Comparison of ENCODE assay signal across 9 mouse cellular contexts in the genomic region with DNA sequence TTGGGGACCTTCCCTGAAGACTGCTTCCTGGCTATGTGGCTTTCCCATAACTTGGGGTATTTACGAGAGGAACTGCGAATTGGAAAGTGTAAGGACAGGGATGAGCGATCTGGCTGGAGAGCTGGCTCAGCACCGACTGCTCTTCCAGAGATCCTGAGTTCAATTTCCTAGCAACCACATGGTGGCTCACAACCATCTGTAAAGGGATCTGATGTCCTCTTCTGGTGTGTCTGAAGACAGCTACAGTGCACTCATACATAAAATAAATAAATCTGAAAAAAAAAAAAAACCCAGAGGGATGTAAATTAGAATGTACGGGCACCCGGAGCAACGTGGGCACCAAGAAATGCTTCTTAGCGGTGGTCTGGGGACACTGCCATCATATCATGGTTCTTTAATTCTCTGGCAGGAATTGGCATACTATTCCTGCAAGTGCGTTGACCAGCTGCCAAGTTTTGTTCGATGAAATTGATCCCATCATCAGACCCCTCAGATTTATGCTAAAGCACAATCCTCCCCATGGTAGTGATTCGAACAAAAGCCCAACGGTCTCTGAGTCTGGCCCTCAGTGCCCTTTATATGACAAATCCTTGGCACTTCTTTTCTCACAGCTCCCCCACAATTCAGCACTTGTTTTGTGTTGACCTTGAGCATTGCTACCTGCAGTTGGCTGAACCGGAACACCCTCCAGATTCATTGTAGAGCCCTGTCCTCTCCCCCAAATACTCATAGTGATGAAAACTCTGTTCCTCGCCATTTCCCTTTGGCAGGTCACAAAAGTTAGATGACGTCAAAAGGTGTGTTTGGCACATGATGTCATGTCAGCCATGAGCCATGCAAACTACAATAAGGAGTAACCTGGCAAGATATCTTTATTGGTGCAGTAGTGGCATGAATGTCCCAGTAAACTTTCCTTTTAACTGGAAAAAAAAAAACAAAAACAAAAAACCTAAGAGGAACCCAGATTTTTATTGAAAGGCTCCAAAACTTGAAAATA. TPM values are rescaled to one million over a fixed set of nuclear protein-coding genes. Genes with fewer than 3 reads are reported as not detected.
DNase-seq lines count a peak whose midpoint lies in the region; ATAC-seq and TF ChIP-seq lines count a peak whose summit lies in the region.
"Had no signal": no experiment of that assay in that cellular context is flagged by ENCODE, and none has a peak within 500 bp of the region (broad histone marks: within the 10 kb centered on the region; RNA-seq: fewer than 3 reads in every experiment).

No protein-coding gene starts in this region.

- WGBS in liver, adult 2 months = 4% methylated on average over 15 of the region's 15 CpGs
- WGBS in embryonic facial prominence, embryonic 14.5 days = 17% methylated on average over 15 of the region's 15 CpGs
- WGBS in intestine, embryonic 15.5 days = 18% methylated on average over 15 of the region's 15 CpGs
- 21% methylated on average over 15 of the region's 15 CpGs for WGBS in midbrain, embryonic 10.5 days

- H3K4me2 ChIP-seq in embryonic facial prominence, embryonic 14.5 days (ENCODE audit: low read depth, low read length) = peak overlapping the region; percentile 85
- H3K4me2 ChIP-seq in intestine, embryonic 15.5 days (replicated peaks) = peak overlapping the region; percentile 81

- POLR2A ChIA-PET in Patski (lab: Charles Lee) = interaction anchor here (0.7 to 2.0 kb wide), 2 partner anchors 10 to 252 kb away, joined by 5 to 6 read pairs; no protein-coding TSS in a partner anchor

- in situ Hi-C loops in Patski (cut with MboI; ENCODE audit: low pct_unique_long_range_greater_than_20kb) = loop anchor here (25.0 kb wide), 1 partner anchor 435 kb away; no protein-coding TSS in a partner anchor

- peak overlapping the region; percentile 80 for H3K9ac ChIP-seq in liver, adult 2 months (ENCODE audit: low read depth, low read length)
- H3K9ac ChIP-seq in embryonic facial prominence, embryonic 14.5 days (ENCODE audit: low read depth, low read length) = peak overlapping the region; percentile 82
- peak overlapping the region; percentile 76 for H3K9ac ChIP-seq in intestine, embryonic 15.5 days

- CTCF ChIA-PET in Patski (lab: Charles Lee) = interaction anchor here (0.8 to 4.3 kb wide), 3 partner anchors 8 to 13 kb away, joined by 3 to 18 read pairs (median 15); a partner anchor contains a TSS

- ATAC-seq in Patski = peak; percentile 27
- ATAC-seq in embryonic facial prominence, embryonic 14.5 days (ENCODE audit: low read depth) = peak; percentile 4
- ATAC-seq in intestine, embryonic 15.5 days = peak; percentile 42

- peak overlapping the region; percentile 69 for H3K4me3 ChIP-seq in liver, adult 2 months (ENCODE audit: insufficient read depth, low read depth, low read length)
- H3K4me3 ChIP-seq in embryonic facial prominence, embryonic 14.5 days (ENCODE audit: low read depth, low read length) = peak overlapping the region; percentile 83
- peak overlapping the region; percentile 99 for H3K4me3 ChIP-seq in intestine, embryonic 15.5 days (replicated peaks)
- H3K4me3 ChIP-seq in midbrain, embryonic 10.5 days = peak overlapping the region; percentile 94

- no peaks in the 10 kb centered on the region for H3K36me3 ChIP-seq in liver, adult 2 months (ENCODE audit: control insufficient read depth, insufficient read depth, low read length)
- H3K36me3 ChIP-seq in embryonic facial prominence, embryonic 14.5 days (ENCODE audit: control insufficient read depth, insufficient read depth, low read length) = no peaks in the 10 kb centered on the region
- no peaks in the 10 kb centered on the region for H3K36me3 ChIP-seq in intestine, embryonic 15.5 days
- H3K36me3 ChIP-seq in midbrain, embryonic 10.5 days = 0 out of 2 replicates have a peak, but pooled peaks cover 5% of the 10 kb centered on the region

- H3K79me2 ChIP-seq in liver, adult 2 months (ENCODE audit: control insufficient read depth, insufficient read depth, low read length) = peaks cover 13% of the 10 kb centered on the region; the same call in 1 of the 2 replicates

- peaks cover 8% of the 10 kb centered on the region for H3K4me1 ChIP-seq in liver, adult 2 months (ENCODE audit: control insufficient read depth, insufficient read depth, low read length)
- peaks cover 11% of the 10 kb centered on the region for H3K4me1 ChIP-seq in embryonic facial prominence, embryonic 14.5 days (ENCODE audit: control insufficient read depth, insufficient read depth, low read length)
- H3K4me1 ChIP-seq in intestine, embryonic 15.5 days (replicated peaks) = no peaks in the 10 kb centered on the region; the same call in 1 of the 2 replicates
- H3K4me1 ChIP-seq in midbrain, embryonic 10.5 days = peaks cover 27% of the 10 kb centered on the region

- no peaks in the 10 kb centered on the region for H3K9me3 ChIP-seq in embryonic facial prominence, embryonic 14.5 days (ENCODE audit: control insufficient read depth, low read length)
- no peaks in the 10 kb centered on the region for H3K9me3 ChIP-seq in intestine, embryonic 15.5 days
- no peaks in the 10 kb centered on the region for H3K9me3 ChIP-seq in midbrain, embryonic 10.5 days (replicated peaks)

- TF ChIP-seq POLR2A in liver, adult 2 months (IDR thresholded peaks at IDR 0.05; ENCODE audit: extremely low read depth, insufficient read depth, low read length) = no peak

- no peak for TF ChIP-seq CTCF in liver, adult 2 months (IDR thresholded peaks at IDR 0.05; ENCODE audit: low read depth, low read length)
- TF ChIP-seq CTCF in Patski (IDR thresholded peaks at IDR 0.05) = peak; percentile 34

- H3K27me3 ChIP-seq in liver, adult 2 months (ENCODE audit: control insufficient read depth, insufficient read depth, low read length) = no peaks in the 10 kb centered on the region
- H3K27me3 ChIP-seq in Patski = no peaks in the 10 kb centered on the region
- no peaks in the 10 kb centered on the region for H3K27me3 ChIP-seq in embryonic facial prominence, embryonic 14.5 days (replicated peaks; ENCODE audit: control insufficient read depth, insufficient read depth, low read length)
- H3K27me3 ChIP-seq in intestine, embryonic 15.5 days (replicated peaks) = no peaks in the 10 kb centered on the region
- H3K27me3 ChIP-seq in midbrain, embryonic 10.5 days (ENCODE audit: low read depth, poor library complexity, severe bottlenecking) = no peaks in the 10 kb centered on the region

- peak overlapping the region; percentile 72 for H3K27ac ChIP-seq in liver, adult 2 months (replicated peaks; ENCODE audit: insufficient read depth, low read depth, low read length)
- H3K27ac ChIP-seq in embryonic facial prominence, embryonic 14.5 days (replicated peaks; ENCODE audit: low read depth, low read length) = peak overlapping the region; percentile 85
- H3K27ac ChIP-seq in intestine, embryonic 15.5 days = peak overlapping the region; percentile 92
- H3K27ac ChIP-seq in midbrain, embryonic 10.5 days (replicated peaks) = peak overlapping the region; percentile 96

- DNase-seq in liver, adult 2 months (ENCODE audit: extremely low read depth, low read depth, low spot score) = peak; percentile 38
- no peak for DNase-seq in liver
- no peak for DNase-seq in Patski (ENCODE audit: low read depth, low spot score)
- DNase-seq in embryonic facial prominence, embryonic 14.5 days (ENCODE audit: low spot score) = peak; percentile 38
- DNase-seq in midbrain, embryonic 10.5 days (ENCODE audit: low spot score) = no peak
- no peak for DNase-seq in ovary, postnatal 14 days (ENCODE audit: low spot score)
- no peak for DNase-seq in thymus, postnatal 0 days (ENCODE audit: low spot score)

RNA-seq across cellular contexts. Expression of a gene that starts 1.0 kb away (rescaled TPM):
- total RNA-seq in liver, adult 2 months (2014; rRNA removed) = 14.8 and 15.2 TPM in 2 replicates
- polyA plus RNA-seq in liver, adult 2 months (2012; rRNA removed) = 5.4 and 6.4 TPM in 2 replicates
- 44.9 TPM for polyA plus RNA-seq in Patski (2021)
- 57.0 and 58.2 TPM in 2 replicates for polyA plus RNA-seq in embryonic facial prominence, embryonic 14.5 days (2014; fragmentation: Nextera tagmentation; extraction: Ambion mirVana)
- polyA plus RNA-seq in intestine, embryonic 15.5 days (2015; fragmentation: Nextera tagmentation; extraction: Ambion mirVana) = 42.2 and 47.8 TPM in 2 replicates
- 61.0 and 62.6 TPM in 2 replicates for polyA plus RNA-seq in midbrain, embryonic 10.5 days (2016; fragmentation: Nextera tagmentation; extraction: Ambion mirVana)
- polyA plus RNA-seq in thymus, postnatal 0 days (2015; fragmentation: Nextera tagmentation; extraction: Ambion mirVana) = 40.9 and 42.7 TPM in 2 replicates

RNA-seq across cellular contexts. Expression of a gene that starts 1.1 kb away (rescaled TPM):
- not detected in 2 replicates for total RNA-seq in liver, adult 2 months (2014; rRNA removed)
- polyA plus RNA-seq in liver, adult 2 months (2012; rRNA removed) = not detected in 2 replicates
- polyA plus RNA-seq in Patski (2021) = not detected
- polyA plus RNA-seq in embryonic facial prominence, embryonic 14.5 days (2014; fragmentation: Nextera tagmentation; extraction: Ambion mirVana) = not detected in 2 replicates
- 0.05 and 0.16 TPM in 2 replicates for polyA plus RNA-seq in intestine, embryonic 15.5 days (2015; fragmentation: Nextera tagmentation; extraction: Ambion mirVana)
- 0.09 TPM in 1 of 2 replicates, not detected in the other for polyA plus RNA-seq in midbrain, embryonic 10.5 days (2016; fragmentation: Nextera tagmentation; extraction: Ambion mirVana)
- polyA plus RNA-seq in thymus, postnatal 0 days (2015; fragmentation: Nextera tagmentation; extraction: Ambion mirVana) = not detected in 2 replicates
- total RNA-seq: heart, adult 18-20 months had no signal

RNA-seq across cellular contexts. Expression of a gene that starts 12.7 kb away (rescaled TPM):
- total RNA-seq in liver, adult 2 months (2014; rRNA removed) = 19.1 and 22.7 TPM in 2 replicates
- 5.9 and 6.4 TPM in 2 replicates for polyA plus RNA-seq in liver, adult 2 months (2012; rRNA removed)
- 58.1 TPM for polyA plus RNA-seq in Patski (2021)
- polyA plus RNA-seq in embryonic facial prominence, embryonic 14.5 days (2014; fragmentation: Nextera tagmentation; extraction: Ambion mirVana) = 45.0 and 47.0 TPM in 2 replicates
- polyA plus RNA-seq in intestine, embryonic 15.5 days (2015; fragmentation: Nextera tagmentation; extraction: Ambion mirVana) = 26.3 and 27.8 TPM in 2 replicates
- polyA plus RNA-seq in midbrain, embryonic 10.5 days (2016; fragmentation: Nextera tagmentation; extraction: Ambion mirVana) = 29.9 and 42.0 TPM in 2 replicates
- polyA plus RNA-seq in thymus, postnatal 0 days (2015; fragmentation: Nextera tagmentation; extraction: Ambion mirVana) = 36.7 and 39.9 TPM in 2 replicates

RNA-seq across cellular contexts. Expression of a gene that starts 55.3 kb away (rescaled TPM):
- total RNA-seq in liver, adult 2 months (2014; rRNA removed) = 0.18 and 0.67 TPM in 2 replicates
- 0.02 TPM in 2 replicates for polyA plus RNA-seq in liver, adult 2 months (2012; rRNA removed)
- polyA plus RNA-seq in Patski (2021) = not detected
- polyA plus RNA-seq in embryonic facial prominence, embryonic 14.5 days (2014; fragmentation: Nextera tagmentation; extraction: Ambion mirVana) = 3.6 and 4.3 TPM in 2 replicates
- polyA plus RNA-seq in intestine, embryonic 15.5 days (2015; fragmentation: Nextera tagmentation; extraction: Ambion mirVana) = 7.0 and 9.2 TPM in 2 replicates
- 2.5 and 5.2 TPM in 2 replicates for polyA plus RNA-seq in midbrain, embryonic 10.5 days (2016; fragmentation: Nextera tagmentation; extraction: Ambion mirVana)
- polyA plus RNA-seq in thymus, postnatal 0 days (2015; fragmentation: Nextera tagmentation; extraction: Ambion mirVana) = 0.80 and 1.4 TPM in 2 replicates

Comparison
In these comparisons a context has a peak if more than half of its experiments do, and no peak if none do; other contexts are left out.
1. DNase-seq: peak in liver, adult 2 months (single experiment) and embryonic facial prominence, embryonic 14.5 days (single experiment); none in liver (single experiment), Patski (single experiment), midbrain, embryonic 10.5 days (single experiment), ovary, postnatal 14 days (single experiment) and thymus, postnatal 0 days (single experiment).
2. Peak in every context shown above with its lines, with median percentiles within 50 percentile points of each other: H3K27ac ChIP-seq, H3K4me3 ChIP-seq, H3K9ac ChIP-seq and ATAC-seq.